Mouse (Mus musculus) spleen, postnatal 36 days (tissue): ENCODE results near the gene Rcc1l.
A peak's percentile ranks its signal among the peaks of the same experiment; 100 is the strongest.

Experiments used
- DNase-seq, 2 experiments: peaks; one replicate each; pipeline ENCODE4 v3.0.0; 2022; ENCODE audit warnings: low spot score in 2 of 2, mixed read lengths in 1 of 2

Rcc1l gene

GRCm38 (mm10) chr5:134115639-134116259, 60.8 kb downstream of the Rcc1l start:
- DNase-seq: no peak

- no peak for DNase-seq
These were observed 61.6 kb downstream of the Rcc1l start for GRCm38 (mm10) chr5:134114981-134115380.

GRCm38 (mm10) chr5:134105829-134106228, 70.7 kb downstream of the Rcc1l start:
- no peak for DNase-seq

GRCm38 (mm10) chr5:134102720-134103119, 73.9 kb downstream of the Rcc1l start:
- DNase-seq: peak; percentile 8 to 17

GRCm38 (mm10) chr5:134101883-134102282, 74.7 kb downstream of the Rcc1l start:
- DNase-seq: no peak

GRCm38 (mm10) chr5:134101322-134101721, 75.3 kb downstream of the Rcc1l start:
- no peak for DNase-seq

GRCm38 (mm10) chr5:134100232-134100771, 76.3 kb downstream of the Rcc1l start:
- DNase-seq: no peak

- DNase-seq: peak; percentile 87 to 88
These were observed 76.9 kb downstream of the Rcc1l start, which contains the start of gene Castor2 for GRCm38 (mm10) chr5:134099496-134100211. Castor2 (plus strand) TSS chr5:134099711.

- DNase-seq: no peak
These were observed 77.6 kb downstream of the Rcc1l start for GRCm38 (mm10) chr5:134098976-134099375.

- DNase-seq: no peak
These were observed 78.2 kb downstream of the Rcc1l start for GRCm38 (mm10) chr5:134098341-134098902.
